Mouse (Mus musculus): ENCODE results near the gene Sorbs1.

DNA sequence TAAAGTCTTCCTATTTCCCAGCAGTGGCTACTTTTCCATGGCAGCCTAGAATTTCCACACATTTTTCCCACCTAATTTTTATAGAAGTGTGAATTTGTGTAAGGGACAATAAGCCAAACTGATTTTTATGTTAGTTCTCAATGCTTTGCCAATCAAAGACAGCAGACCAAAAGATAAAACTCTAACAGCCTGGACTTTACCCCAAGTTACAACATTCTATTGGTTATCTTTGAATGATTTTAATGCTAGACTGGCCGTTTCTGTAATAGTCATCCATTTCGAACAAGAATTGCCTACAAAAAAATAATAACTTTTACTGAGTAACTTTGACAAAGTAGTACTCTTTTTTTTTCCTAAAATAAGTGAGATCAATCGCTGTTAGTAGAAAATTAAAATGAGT lies 164.3 kb downstream of the Sorbs1 start:
- no peak for TF ChIP-seq EP300 (IDR thresholded peaks at IDR 0.05; ENCODE audit: low read depth)
- TF ChIP-seq CTCF (IDR thresholded peaks at IDR 0.05; ENCODE audit: low read depth), result no peak

Measured in liver, embryonic 14.5 days (tissue).